Mouse (Mus musculus): ENCODE measurements around the gene Tcf20. TPM values are rescaled to one million over a fixed set of nuclear protein-coding genes. Genes with fewer than 3 reads are reported as not detected.

Tcf20 gene
- polyA plus RNA-seq (2012; rRNA removed) (28.9 and 29.2 TPM in 2 replicates), polyA plus RNA-seq (2014; fragmentation: Nextera tagmentation; extraction: Ambion mirVana) (14.6 and 16.3 TPM in 2 replicates)

DNA sequence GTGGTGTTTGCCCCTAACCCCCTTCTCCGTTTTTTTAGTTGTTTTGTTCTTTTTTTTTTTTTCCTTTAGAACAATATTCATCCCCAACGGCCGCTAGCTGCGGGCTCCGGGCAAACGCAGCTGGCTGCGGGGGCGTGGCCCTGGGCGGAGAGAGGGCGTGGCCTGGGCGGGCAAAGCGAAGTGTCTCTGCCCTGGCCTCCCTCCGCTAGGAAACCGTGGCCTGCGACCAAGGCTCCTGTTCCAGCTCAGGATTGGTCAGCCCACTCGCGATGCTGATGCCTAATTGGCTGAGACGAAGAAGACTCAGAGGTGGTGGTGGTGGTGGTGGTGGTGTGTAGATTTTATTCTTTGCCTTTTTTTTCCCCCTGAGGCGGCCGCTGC, at the start of gene Tcf20:
Gene Tcf20 (minus strand): TSS at position 141 of the 381 bp plus-strand sequence.
- Histone ChIP-seq H3K27ac (replicated peaks; ENCODE audit: low read depth, low read length) (no peak within 1 kb of the TSS), H3K4me1 (ENCODE audit: control insufficient read depth, insufficient read depth, low read length) (peaks cover 48% of the 10 kb centered on the region), H3K27me3 (ENCODE audit: control insufficient read depth, insufficient read depth, low read length) (peaks cover 5% of the 10 kb centered on the region), H3K4me3 (replicated peaks; ENCODE audit: low read length) (peak within 1 kb of the TSS; percentile 52), H3K36me3 (ENCODE audit: control insufficient read depth, insufficient read depth, low read length) (no peaks in the 10 kb centered on the region), H3K9me3 (ENCODE audit: control insufficient read depth, low read length) (no peaks in the 10 kb centered on the region), H3K9ac (ENCODE audit: low read depth, low read length, severe bottlenecking) (peak within 1 kb of the TSS; percentile 58), H3K4me2 (replicated peaks; ENCODE audit: low read depth, low read length, severe bottlenecking) (peak within 1 kb of the TSS; percentile 92)
- no peak for TF ChIP-seq POLR2A (IDR thresholded peaks at IDR 0.05; ENCODE audit: borderline replicate concordance, extremely low read depth, insufficient read depth, insufficient read length)
- WGBS, result 1% methylated on average over 20 of the region's 20 CpGs
- ATAC-seq (ENCODE audit: low FRiP score, low read depth) (peak; percentile 88), DNase-seq (ENCODE audit: low spot score) (peak; percentile 92)

DNA sequence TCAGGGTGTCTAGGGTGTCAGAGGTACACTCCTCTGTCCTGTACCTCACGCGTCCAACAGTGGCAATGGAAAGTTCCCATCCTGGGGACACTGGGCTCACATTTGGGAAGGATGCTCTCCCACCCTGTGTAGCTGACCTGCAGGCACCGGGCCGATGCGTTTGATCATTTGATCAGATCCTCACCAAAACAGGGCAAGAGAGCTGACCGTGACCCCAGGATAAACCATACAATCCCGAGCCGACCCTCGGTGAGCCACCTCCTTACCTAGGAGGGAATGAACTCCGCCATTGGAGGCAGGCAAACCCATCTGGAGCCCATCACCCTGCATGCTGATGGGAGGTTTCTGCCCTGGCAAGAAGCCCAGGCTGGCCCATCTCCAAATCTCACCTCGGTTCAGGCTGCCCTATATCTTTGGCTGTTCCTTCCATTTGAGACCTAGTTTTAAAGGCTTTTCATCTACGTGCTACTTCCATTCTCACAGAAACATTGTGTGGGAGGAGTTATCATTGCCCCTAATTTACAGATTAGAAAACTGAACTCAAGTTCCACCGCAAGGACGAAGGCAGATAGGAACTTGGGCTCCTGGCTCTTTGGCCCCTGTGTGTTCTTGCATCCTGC, 49.3 kb upstream of the Tcf20 start:
- 49% methylated on average over 14 of the region's 14 CpGs for WGBS
- H3K4me3 ChIP-seq (replicated peaks; ENCODE audit: low read length), result no peak overlapping the region
- H3K4me1 ChIP-seq (ENCODE audit: control insufficient read depth, insufficient read depth, low read length), result peaks cover 29% of the 10 kb centered on the region
- ATAC-seq (ENCODE audit: low FRiP score, low read depth) (peak; percentile 75), DNase-seq (ENCODE audit: low spot score) (peak; percentile 87)
- TF ChIP-seq POLR2A (IDR thresholded peaks at IDR 0.05; ENCODE audit: borderline replicate concordance, extremely low read depth, insufficient read depth, insufficient read length), result no peak
- H3K27ac ChIP-seq (replicated peaks; ENCODE audit: low read depth, low read length), result no peak overlapping the region
- H3K9ac ChIP-seq (ENCODE audit: low read depth, low read length, severe bottlenecking), result no peak overlapping the region
- H3K27me3 ChIP-seq (ENCODE audit: control insufficient read depth, insufficient read depth, low read length), result 0 out of 2 replicates have a peak, but pooled peaks cover 11% of the 10 kb centered on the region
- H3K9me3 ChIP-seq (ENCODE audit: control insufficient read depth, low read length), result no peaks in the 10 kb centered on the region
- no peaks in the 10 kb centered on the region for H3K36me3 ChIP-seq (ENCODE audit: control insufficient read depth, insufficient read depth, low read length)
- peak overlapping the region; percentile 5; the same call in 1 of the 2 replicates for H3K4me2 ChIP-seq (replicated peaks; ENCODE audit: low read depth, low read length, severe bottlenecking)

DNA sequence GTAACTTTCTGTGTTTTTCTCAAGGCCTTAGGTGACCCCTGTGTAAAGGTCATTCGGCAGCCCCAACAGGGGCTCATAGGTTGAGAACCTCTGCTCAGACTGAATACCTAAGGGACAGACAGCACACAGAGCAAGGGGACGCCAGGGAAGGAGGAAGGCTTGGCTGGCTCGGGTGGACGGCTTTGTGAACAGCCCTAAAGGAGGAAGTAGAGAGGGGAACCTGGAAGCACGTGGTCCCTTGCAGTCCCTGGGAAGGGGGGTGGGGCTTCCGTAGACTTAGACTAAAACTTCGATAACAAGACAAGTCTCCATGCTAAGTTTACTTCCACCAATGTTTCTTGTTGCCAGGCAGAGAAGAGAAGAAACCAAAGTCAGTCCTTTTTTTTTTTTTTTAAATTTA, 48.4 kb upstream of the Tcf20 start:
- no peak overlapping the region for H3K4me3 ChIP-seq (replicated peaks; ENCODE audit: low read length)
- ATAC-seq (ENCODE audit: low FRiP score, low read depth) (no peak), DNase-seq (ENCODE audit: low spot score) (no peak)
- WGBS, result 50% methylated on average over 7 of the region's 7 CpGs
- TF ChIP-seq POLR2A (IDR thresholded peaks at IDR 0.05; ENCODE audit: borderline replicate concordance, extremely low read depth, insufficient read depth, insufficient read length), result no peak
- H3K9ac ChIP-seq (ENCODE audit: low read depth, low read length, severe bottlenecking), result no peak overlapping the region
- H3K9me3 ChIP-seq (ENCODE audit: control insufficient read depth, low read length), result no peaks in the 10 kb centered on the region
- H3K27ac ChIP-seq (replicated peaks; ENCODE audit: low read depth, low read length), result no peak overlapping the region
- 0 out of 2 replicates have a peak, but pooled peaks cover 11% of the 10 kb centered on the region for H3K27me3 ChIP-seq (ENCODE audit: control insufficient read depth, insufficient read depth, low read length)
- H3K4me1 ChIP-seq (ENCODE audit: control insufficient read depth, insufficient read depth, low read length), result peaks cover 29% of the 10 kb centered on the region
- no peak overlapping the region for H3K4me2 ChIP-seq (replicated peaks; ENCODE audit: low read depth, low read length, severe bottlenecking)
- H3K36me3 ChIP-seq (ENCODE audit: control insufficient read depth, insufficient read depth, low read length), result no peaks in the 10 kb centered on the region

- 0 out of 2 replicates have a peak, but pooled peaks cover 11% of the 10 kb centered on the region for H3K27me3 ChIP-seq (ENCODE audit: control insufficient read depth, insufficient read depth, low read length)
- DNase-seq (ENCODE audit: low spot score), result no peak
- no peak for ATAC-seq (ENCODE audit: low FRiP score, low read depth)
- H3K36me3 ChIP-seq (ENCODE audit: control insufficient read depth, insufficient read depth, low read length), result no peaks in the 10 kb centered on the region
- no peak overlapping the region; the same call in 1 of the 2 replicates for H3K4me2 ChIP-seq (replicated peaks; ENCODE audit: low read depth, low read length, severe bottlenecking)
- WGBS, result 14% methylated on average over 16 of the region's 17 CpGs
- no peak for TF ChIP-seq POLR2A (IDR thresholded peaks at IDR 0.05; ENCODE audit: borderline replicate concordance, extremely low read depth, insufficient read depth, insufficient read length)
- no peak overlapping the region for H3K4me3 ChIP-seq (replicated peaks; ENCODE audit: low read length)
- no peaks in the 10 kb centered on the region for H3K9me3 ChIP-seq (ENCODE audit: control insufficient read depth, low read length)
- H3K9ac ChIP-seq (ENCODE audit: low read depth, low read length, severe bottlenecking), result no peak overlapping the region
- peaks cover 34% of the 10 kb centered on the region for H3K4me1 ChIP-seq (ENCODE audit: control insufficient read depth, insufficient read depth, low read length)
- H3K27ac ChIP-seq (replicated peaks; ENCODE audit: low read depth, low read length), result no peak overlapping the region
Measured at GRCm38 (mm10) chr15:83034275-83034977, 46.8 kb upstream of the Tcf20 start.

DNA sequence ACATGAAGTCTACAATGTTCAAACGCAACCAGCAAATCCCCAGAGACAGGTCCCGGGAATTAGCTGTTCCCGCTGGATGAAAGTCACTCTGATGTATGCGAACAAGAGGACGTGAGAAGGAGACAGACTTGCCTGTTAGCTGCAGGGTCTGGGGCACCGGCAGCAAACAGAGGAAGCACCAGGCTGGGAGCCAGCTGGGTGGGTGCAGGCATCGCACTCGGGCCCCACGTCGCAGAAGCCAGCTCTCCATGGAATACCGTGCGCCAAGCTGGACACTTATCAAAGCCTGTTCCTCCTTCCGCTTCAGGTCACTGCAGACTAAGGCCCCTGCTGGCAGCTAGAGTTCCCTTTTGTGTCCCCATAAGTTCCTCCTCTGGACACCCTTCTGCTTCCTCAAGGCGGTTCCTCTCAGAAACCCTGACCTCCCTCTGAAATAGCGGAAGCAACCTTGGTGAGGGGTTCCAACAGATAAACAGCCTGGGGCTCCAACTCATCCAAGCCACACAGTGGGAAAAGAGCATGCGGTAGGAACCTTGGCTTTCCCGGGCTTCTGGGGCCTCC, 45.4 kb upstream of the Tcf20 start, which contains the start of gene Nfam1:
Gene Nfam1 (minus strand): TSS at position 326 of the 561 bp plus-strand sequence.
- WGBS, result 44% methylated on average over 17 of the region's 17 CpGs
- ATAC-seq (ENCODE audit: low FRiP score, low read depth), result no peak
- no peak for TF ChIP-seq POLR2A (IDR thresholded peaks at IDR 0.05; ENCODE audit: borderline replicate concordance, extremely low read depth, insufficient read depth, insufficient read length)
- no peak within 1 kb of the TSS for H3K27ac ChIP-seq (replicated peaks; ENCODE audit: low read depth, low read length)
- DNase-seq (ENCODE audit: low spot score), result no peak
- no peak within 1 kb of the TSS for H3K4me3 ChIP-seq (replicated peaks; ENCODE audit: low read length)
- no peak within 1 kb of the TSS for H3K4me2 ChIP-seq (replicated peaks; ENCODE audit: low read depth, low read length, severe bottlenecking)
- no peaks in the 10 kb centered on the region for H3K36me3 ChIP-seq (ENCODE audit: control insufficient read depth, insufficient read depth, low read length)
- H3K4me1 ChIP-seq (ENCODE audit: control insufficient read depth, insufficient read depth, low read length), result peaks cover 33% of the 10 kb centered on the region
- no peaks in the 10 kb centered on the region for H3K9me3 ChIP-seq (ENCODE audit: control insufficient read depth, low read length)
- 0 out of 2 replicates have a peak, but pooled peaks cover 11% of the 10 kb centered on the region for H3K27me3 ChIP-seq (ENCODE audit: control insufficient read depth, insufficient read depth, low read length)
- H3K9ac ChIP-seq (ENCODE audit: low read depth, low read length, severe bottlenecking), result no peak within 1 kb of the TSS

Data from limb, embryonic 14.5 days (tissue).